Mouse (Mus musculus): ENCODE measurements at regions not wholly inside any gene's neighbourhood (a gene's known extent, or its start where the extent isn't known, plus 50 kb on each side); places are given as distances from the start of the nearest gene placed in this dataset.

- TF ChIP-seq CTCF (IDR thresholded peaks at IDR 0.05; ENCODE audit: low read depth, low read length) (no peak), POLR2A (IDR thresholded peaks at IDR 0.05; ENCODE audit: borderline replicate concordance, low read depth, low read length) (no peak)
Measured at GRCm38 (mm10) chr6:31645261-31645660, 81.5 kb upstream of the Podxl start.

Data from bone marrow macrophage, adult 2 months (primary cell).